Mouse (Mus musculus) mesoderm, embryonic 11.5 days (tissue): Measurements from ENCODE around the gene Crybg1.

Experiments
- DNase-seq: peaks from one replicate; pipeline ENCODE4 v3.0.0-alpha.2; 2012; ENCODE audit warnings: low read depth, low spot score

Gene Crybg1

GRCm38 (mm10) chr10:44148337-44149317 lies at the start of gene Crybg1:
TSS of gene Crybg1 (minus strand) at chr10:44148853.
- DNase-seq = peak; percentile 66

DNA sequence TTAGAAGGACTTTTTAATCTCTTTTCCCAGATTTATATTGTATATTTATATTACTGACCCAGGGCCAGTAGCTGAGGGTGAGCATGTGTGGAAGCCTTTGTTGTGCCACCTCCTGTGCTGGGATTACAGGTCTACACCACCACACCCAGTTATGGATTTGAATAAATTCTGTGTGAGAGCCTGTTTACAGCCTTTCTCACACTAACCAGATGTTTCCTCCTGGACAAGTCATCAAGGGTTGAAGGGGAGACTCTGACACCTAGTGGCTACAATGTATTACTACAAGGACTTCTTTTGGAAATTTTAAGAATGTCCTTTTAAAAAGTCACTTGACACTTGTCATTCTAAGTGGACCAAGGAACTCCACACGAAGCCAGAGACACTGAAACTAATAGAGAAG lies 28.7 kb upstream of the Crybg1 start:
- DNase-seq = peak; percentile 72

GRCm38 (mm10) chr10:44176548-44176947 lies 27.9 kb upstream of the Crybg1 start:
- no peak for DNase-seq

DNA sequence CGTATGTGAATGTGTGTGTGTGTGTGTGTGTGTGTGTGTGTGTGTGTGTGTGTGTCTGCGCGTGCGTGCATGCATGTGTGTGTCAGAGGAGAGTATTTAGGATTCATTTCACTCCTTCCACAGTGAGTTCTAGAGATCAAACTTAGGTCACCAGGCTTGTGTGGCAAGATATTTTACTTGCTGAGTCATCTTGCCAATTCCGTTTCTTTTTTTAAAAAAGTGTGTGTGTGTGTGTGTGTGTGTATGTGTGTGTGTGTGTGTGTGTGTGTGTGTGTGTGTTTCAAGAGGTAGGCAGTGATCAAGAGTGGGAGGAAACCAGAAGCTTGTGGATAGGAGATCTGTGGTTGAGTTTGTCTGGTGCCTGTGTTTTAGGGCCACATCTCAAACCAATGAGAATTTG lies 27.5 kb upstream of the Crybg1 start:
- no peak for DNase-seq

GRCm38 (mm10) chr10:44170145-44170544 lies 21.5 kb upstream of the Crybg1 start:
- no peak for DNase-seq

- DNase-seq = no peak
These were observed 18.4 kb upstream of the Crybg1 start for GRCm38 (mm10) chr10:44167061-44167460.

DNA sequence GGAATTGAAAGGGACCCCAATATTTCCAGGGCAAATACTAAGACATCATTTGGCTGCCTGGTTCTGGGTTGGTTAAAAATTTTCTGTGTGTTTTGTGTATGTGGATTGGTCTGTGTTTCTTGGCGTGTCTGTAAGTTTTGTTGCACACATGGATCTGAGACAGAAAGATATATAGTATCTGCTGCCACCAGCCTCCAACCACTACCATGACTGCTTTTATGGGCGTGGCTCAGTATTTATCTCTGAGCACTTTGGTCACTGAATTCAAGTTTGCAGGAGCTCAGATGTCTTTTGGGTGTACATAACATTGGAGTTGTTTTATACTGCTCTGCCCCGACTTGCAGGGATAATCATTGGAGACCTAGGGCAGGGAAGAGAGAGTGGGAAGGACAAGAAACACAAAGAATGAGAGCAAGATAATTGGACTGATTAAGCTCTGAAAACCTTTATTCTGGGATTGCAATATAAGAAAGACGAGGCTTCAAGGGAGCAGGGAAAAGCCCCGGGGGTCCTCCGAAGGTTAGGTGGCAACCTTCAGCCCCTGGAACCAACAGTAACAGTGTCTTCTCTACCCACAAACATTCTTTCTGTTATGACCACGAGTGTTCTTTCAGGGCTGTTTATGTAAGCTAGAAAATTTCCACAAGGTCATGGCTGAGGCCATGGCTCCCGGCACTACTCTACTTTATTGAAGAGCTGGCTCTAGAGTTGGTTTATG lies 15.8 kb upstream of the Crybg1 start:
- DNase-seq = no peak

- no peak for DNase-seq
These were observed 14.4 kb upstream of the Crybg1 start for GRCm38 (mm10) chr10:44163028-44163427.

DNA sequence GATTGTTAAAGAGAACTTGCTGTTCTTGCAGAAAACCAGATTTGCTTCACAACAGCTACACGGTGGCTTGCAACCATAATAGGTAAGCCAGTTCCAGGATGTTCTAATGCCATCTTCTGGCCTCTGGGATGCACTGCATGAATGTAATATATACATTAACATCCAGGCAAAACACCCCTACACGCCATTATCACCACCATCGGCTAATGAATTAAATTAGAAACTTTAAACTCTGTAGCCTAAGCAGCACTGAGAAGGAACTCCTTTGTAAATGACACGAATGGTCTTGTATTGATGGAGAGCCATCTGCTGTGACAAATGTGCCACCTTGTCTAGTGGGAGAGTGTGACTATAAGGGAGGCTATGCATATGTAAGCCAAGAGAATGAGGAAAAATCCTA lies 11.5 kb upstream of the Crybg1 start:
- no peak for DNase-seq

- peak; percentile 31 for DNase-seq
These were observed 8.8 kb upstream of the Crybg1 start for GRCm38 (mm10) chr10:44157489-44157888.

DNA sequence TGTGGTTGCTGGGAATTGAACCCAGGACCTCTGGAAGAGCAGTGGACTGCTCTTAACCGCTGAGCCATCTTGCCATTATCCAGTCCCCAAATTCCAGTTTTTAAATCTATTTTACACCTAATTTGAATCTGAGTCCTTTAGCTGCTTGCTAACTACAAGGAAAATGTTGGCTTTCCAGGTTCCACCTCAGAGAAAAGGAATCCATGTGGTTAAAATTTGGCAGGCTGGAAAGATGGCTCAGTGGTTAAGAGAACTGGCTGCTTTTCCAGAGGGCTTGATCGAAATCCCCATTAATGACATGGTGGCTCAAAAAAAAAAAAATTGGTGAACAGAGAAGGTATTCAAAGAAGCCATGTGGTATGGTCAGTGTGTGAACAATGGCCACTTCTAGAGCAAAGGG lies 1.8 kb upstream of the Crybg1 start:
- DNase-seq = no peak

GRCm38 (mm10) chr10:44143401-44143800 lies 5.3 kb downstream of the Crybg1 start:
- DNase-seq = no peak

DNA sequence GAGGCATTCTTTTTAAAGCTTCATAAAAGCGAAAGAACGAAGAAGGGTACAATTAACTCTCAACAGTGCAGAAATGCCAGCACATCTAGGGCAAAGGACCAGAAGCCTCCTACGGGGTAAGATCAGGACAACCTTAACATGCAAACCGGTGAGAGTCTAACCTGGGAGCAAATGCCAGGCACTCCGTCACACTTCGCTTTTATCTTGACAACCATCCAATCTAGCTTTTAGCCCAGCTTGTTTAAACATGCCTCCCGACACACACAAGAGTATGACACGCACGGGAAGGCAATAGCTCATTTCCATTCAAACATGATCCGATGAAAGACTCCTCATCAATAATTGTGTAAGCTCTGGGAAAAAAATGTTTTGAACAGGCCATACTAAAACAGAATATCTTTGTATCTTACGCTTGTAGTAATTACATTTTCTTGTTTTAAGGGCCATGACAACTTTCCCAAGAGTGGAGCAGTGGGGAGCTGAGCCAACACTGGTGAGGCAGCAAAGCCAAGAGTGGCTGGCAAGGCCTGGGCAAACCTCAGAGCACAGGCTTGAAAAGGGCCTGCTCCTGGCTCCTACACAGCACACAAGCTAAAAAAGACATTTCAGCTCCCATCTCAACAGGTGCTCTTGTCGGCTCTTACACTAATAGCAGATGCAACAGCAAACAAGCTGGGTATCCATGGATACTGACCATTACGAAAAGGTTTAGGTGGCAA lies 10.4 kb downstream of the Crybg1 start:
- no peak for DNase-seq

DNA sequence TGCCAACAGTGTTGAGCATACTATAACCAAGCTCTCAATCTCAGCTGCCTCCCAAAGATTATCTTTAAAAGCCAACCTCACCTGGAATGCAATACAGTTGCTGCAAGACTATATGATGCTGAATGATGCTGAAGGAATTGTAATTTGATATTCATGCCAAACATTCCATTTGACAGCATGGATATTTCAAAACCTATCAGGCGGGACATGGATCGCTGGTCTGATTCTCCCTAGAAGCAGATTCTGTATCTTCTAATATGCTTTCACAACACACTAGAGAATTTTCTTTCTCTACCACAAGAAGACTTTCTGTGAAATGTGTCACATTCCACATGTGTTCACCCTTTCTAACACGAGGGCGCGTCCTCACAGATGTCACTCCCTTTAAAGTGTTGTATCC lies 22.6 kb downstream of the Crybg1 start:
- no peak for DNase-seq

- DNase-seq = no peak
These were observed 24.2 kb downstream of the Crybg1 start for GRCm38 (mm10) chr10:44124400-44124933.

GRCm38 (mm10) chr10:44118616-44119015 lies 30.0 kb downstream of the Crybg1 start:
- peak; percentile 19 for DNase-seq

GRCm38 (mm10) chr10:44116796-44117195 lies 31.9 kb downstream of the Crybg1 start:
- no peak for DNase-seq

- DNase-seq = no peak
These were observed 34.0 kb downstream of the Crybg1 start for GRCm38 (mm10) chr10:44114611-44115010.

DNA sequence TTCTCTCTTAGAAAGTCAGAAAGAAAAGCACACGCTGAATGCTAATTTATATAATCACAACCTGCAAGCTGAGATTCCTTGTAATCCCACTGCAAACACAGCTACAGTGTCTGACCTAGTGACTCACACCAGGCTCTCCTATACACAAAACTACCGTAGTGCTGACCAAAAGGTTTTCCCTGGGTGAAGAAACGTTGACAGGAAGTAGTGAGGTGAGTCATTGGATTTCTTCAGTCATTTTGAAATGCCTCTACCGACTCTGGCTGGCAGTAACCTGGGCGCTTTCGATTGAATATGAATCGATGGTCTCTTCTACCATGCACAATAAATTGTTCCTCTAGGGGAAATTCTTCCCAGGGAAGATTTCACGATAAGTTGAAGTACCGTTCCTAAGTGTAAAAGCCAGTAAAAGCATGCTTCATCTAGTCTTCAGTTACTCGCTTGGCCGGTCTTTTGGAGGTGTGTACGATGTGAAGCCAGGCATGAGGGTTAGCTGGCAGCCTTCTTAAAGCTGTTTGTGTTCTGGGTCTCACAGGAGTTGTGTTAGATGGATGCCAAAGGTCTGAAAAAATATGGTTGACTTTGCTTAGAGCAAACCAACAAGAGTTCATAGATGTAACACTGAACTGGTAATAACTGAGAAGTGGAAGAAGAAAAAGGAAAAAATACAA lies 36.5 kb downstream of the Crybg1 start:
- no peak for DNase-seq

DNA sequence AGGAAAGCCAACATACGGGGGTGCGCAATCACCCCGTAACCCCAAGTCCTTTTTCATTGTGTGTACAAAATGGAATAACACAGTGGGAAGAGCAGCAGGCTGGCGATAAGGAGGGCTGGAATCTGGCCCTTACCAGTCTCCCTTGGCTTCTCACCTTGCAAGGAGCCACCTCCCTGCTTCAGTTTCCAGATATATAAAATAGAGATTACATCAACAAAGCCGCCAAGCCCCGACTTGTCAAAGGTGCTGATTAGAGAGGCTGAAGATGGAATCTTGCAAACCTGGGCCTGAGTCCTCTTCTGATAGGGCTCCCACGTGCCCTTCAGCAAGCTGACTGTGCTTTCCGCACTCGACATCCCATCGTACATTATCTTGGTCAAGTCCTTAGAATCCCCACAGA lies 37.5 kb downstream of the Crybg1 start:
- DNase-seq = no peak

- no peak for DNase-seq
These were observed 38.2 kb downstream of the Crybg1 start for GRCm38 (mm10) chr10:44110460-44110859.
